Mouse (Mus musculus): Measurements from ENCODE around the gene Thnsl1.

- TF ChIP-seq ZNF384 (IDR thresholded peaks at IDR 0.05; ENCODE audit: low read depth, low read length) = no peak
- no peak for TF ChIP-seq MAFK (IDR thresholded peaks at IDR 0.05; ENCODE audit: insufficient read depth, low read depth, low read length)
- TF ChIP-seq HCFC1 (IDR thresholded peaks at IDR 0.05; ENCODE audit: borderline replicate concordance, insufficient read depth, low read length) = no peak
- TF ChIP-seq ZC3H11A (IDR thresholded peaks at IDR 0.05; ENCODE audit: borderline replicate concordance, low read depth, low read length) = no peak
Observed at GRCm38 (mm10) chr2:21202754-21203153, 2.8 kb upstream of the Thnsl1 start.

Measured in ES-E14 (cell line).